Mouse (Mus musculus) heart, adult 8-10 months (tissue): ENCODE measurements around the gene Brd7. TPM values are rescaled to one million over a fixed set of nuclear protein-coding genes. Genes with fewer than 3 reads are reported as not detected.

Source experiments
- DNase-seq: peaks from one replicate; pipeline ENCODE4 v3.0.0; 2022; ENCODE audit warnings: low spot score
- total RNA-seq, 4 experiments: library from RNA; stranded (reverse); gene quantifications; 2 replicates each; pipeline ENCODE4 v1.2.4; 2022

Brd7 gene
- total RNA-seq, 4 experiments from 2014 or later = 74.5 to 90.1 (median 75.6) TPM

GRCm38 (mm10) chr8:88310286-88310685 is 51.7 kb downstream of the Brd7 start:
- no peak for DNase-seq

GRCm38 (mm10) chr8:88309881-88310280 is 52.1 kb downstream of the Brd7 start:
- no peak for DNase-seq

- DNase-seq = no peak
These were observed 52.6 kb downstream of the Brd7 start for GRCm38 (mm10) chr8:88309274-88309873.

GRCm38 (mm10) chr8:88307736-88308135 is 54.3 kb downstream of the Brd7 start:
- DNase-seq = no peak

GRCm38 (mm10) chr8:88306511-88306910 is 55.5 kb downstream of the Brd7 start:
- DNase-seq = no peak

- no peak for DNase-seq
These were observed 56.2 kb downstream of the Brd7 start for GRCm38 (mm10) chr8:88305814-88306213.

GRCm38 (mm10) chr8:88301589-88302437 is 60.2 kb downstream of the Brd7 start:
- no peak for DNase-seq

- DNase-seq = no peak
These were observed 61.9 kb downstream of the Brd7 start for GRCm38 (mm10) chr8:88299907-88300603.

- DNase-seq = no peak
These were observed 63.3 kb downstream of the Brd7 start for GRCm38 (mm10) chr8:88298733-88299103.

GRCm38 (mm10) chr8:88297976-88298732 is 63.8 kb downstream of the Brd7 start:
- DNase-seq = peak; percentile 45

GRCm38 (mm10) chr8:88294977-88295376 is 67.0 kb downstream of the Brd7 start:
- no peak for DNase-seq

GRCm38 (mm10) chr8:88293590-88294356 is 68.2 kb downstream of the Brd7 start:
- DNase-seq = no peak

GRCm38 (mm10) chr8:88292926-88293325 is 69.1 kb downstream of the Brd7 start:
- no peak for DNase-seq

GRCm38 (mm10) chr8:88291305-88291690 is 70.7 kb downstream of the Brd7 start:
- DNase-seq = no peak

- no peak for DNase-seq
These were observed 71.4 kb downstream of the Brd7 start for GRCm38 (mm10) chr8:88290326-88291304.

GRCm38 (mm10) chr8:88289901-88290300 is 72.1 kb downstream of the Brd7 start:
- DNase-seq = no peak

GRCm38 (mm10) chr8:88288622-88289242 is 73.3 kb downstream of the Brd7 start:
- no peak for DNase-seq

- DNase-seq = no peak
These were observed 75.5 kb downstream of the Brd7 start for GRCm38 (mm10) chr8:88286421-88286960.
